Mouse (Mus musculus) spleen, postnatal 36 days (tissue): ENCODE data around the gene Ddah2.

ENCODE experiments used
- DNase-seq, 2 experiments: peaks; one replicate each; pipeline ENCODE4 v3.0.0; 2022; ENCODE audit warnings: low spot score in 2 of 2, mixed read lengths in 1 of 2

The Ddah2 gene

GRCm38 (mm10) chr17:35077285-35077684 lies 18.4 kb downstream of the Ddah2 start:
- no peak for DNase-seq

DNA sequence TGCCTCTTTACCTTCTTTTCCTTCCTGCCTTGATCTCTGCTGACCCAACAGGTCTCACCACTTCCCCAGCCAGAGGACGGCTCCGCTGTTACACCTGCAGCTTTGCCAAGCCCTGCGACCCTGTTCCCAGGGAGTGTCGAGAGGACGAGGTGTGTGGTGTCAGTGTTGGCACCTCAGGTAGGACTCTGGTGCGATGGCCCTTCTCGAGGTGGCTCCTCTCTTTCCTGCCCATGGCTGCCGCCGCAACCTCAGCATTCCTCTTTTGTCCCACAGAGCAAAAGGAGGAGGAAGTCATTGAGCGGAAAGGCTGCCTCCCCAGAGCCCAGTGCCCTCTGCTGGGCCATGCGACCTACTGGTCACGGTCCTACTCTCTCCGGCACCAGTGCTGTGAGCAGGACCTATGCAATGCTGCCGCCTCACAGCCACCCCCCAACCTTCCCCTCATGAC lies 19.0 kb downstream of the Ddah2 start, which contains the start of gene Ly6g6d:
Ly6g6d (minus strand) TSS at position 280 of the 448 bp plus-strand sequence.
- peak in 1 of 2 experiments; percentile 26 for DNase-seq

DNA sequence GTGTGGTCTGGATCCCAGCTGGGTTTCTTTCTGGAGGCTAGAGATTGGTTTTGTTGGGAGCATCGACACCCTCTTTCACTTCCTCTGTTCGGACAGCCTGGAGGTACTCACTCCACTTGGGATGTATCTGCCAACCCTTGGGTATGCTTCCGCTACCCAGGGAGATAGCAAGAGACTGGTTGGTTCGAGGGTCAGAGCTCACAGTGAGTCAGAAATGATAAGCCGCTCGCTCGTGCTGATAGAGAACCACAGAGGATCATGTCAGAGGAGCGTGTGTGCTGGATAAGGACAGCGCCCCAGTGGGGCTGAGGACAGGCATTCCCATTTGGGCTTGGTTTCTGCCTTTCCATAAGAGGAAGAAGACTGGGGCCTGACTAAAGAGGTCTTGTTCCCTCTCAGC lies 20.9 kb downstream of the Ddah2 start:
- DNase-seq = peak; percentile 20 to 41

GRCm38 (mm10) chr17:35080248-35080647 lies 21.4 kb downstream of the Ddah2 start:
- no peak for DNase-seq

DNA sequence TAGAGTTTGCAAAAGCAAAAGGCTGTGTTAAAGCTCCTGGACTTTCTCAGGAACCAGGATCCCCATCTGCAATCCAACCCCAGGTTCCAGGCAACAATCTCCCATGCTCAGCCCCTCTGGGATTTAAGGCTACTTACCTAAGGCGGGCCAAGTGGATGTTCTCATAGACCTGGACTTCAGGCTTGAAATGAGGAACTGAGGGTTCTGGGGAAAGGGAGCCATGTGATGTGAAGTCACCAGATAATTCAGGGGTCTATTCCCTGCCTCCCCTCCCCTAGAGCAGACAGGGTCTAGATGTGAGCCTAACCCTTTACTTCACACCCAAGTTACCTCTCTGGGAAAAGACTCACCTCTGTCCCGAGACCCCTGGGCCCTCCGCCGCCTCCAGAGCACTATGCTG lies 21.9 kb downstream of the Ddah2 start:
- DNase-seq = no peak

DNA sequence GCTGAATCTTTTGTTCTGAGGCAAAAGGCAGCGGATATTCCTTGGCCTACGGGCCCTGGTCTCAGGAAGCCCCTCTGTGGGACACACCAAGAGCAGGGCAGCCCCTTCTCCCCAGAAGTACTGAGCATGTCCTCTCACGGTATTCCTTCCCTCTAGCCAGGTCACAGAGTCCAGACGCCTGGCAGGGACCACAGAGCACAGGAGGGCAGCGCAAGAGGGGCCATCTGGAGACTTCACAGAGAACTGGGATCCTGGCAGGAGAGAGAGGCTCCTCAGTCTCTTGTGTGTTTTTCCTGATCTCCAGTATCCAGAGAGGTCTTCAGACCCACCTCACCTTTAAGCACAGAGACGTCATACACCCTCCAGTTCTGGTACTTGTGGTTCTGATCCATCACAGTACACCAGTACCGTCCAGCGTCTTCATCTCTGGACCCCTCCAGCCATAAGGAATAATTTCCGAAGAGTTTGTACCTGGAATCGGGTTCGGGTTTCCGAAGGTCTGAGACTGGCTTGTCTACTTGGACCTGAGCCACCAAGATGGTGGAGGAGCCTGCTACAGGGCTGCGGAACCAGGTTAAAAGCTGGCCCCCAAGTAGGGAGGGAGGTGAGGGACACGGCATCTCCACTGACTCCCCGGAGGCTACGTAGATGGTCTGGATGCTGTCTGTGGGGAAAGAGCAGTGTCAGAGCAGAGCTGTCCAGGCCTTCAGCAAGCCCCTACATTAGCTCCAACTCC lies 24.2 kb downstream of the Ddah2 start:
- no peak for DNase-seq

DNA sequence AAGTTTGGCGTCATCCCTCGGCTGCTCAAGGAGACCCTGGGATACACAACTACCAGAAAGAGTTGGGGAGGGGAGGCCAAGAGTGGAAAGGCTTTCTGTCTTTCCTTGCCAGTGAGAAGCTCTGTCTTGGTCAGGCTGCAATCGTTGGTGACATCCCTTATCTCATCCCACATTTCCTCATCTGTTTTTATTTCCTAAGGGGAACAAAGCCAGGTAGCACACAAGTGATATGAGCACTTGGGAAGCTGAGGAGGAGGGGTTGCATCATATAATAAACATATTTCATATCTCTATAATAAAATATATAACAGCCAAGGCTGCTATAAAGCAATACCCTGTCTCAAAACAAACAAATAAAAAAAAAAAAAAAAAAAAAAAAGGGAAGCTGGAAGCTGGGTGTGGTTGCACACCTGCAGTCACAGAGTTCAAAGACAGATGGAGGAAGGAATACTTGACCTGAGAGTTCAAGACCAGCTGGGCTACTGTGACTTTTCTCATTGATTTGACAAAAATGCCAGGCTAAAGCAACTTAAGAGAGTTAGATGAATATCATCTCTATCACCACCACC lies 25.2 kb downstream of the Ddah2 start:
- DNase-seq = no peak

DNA sequence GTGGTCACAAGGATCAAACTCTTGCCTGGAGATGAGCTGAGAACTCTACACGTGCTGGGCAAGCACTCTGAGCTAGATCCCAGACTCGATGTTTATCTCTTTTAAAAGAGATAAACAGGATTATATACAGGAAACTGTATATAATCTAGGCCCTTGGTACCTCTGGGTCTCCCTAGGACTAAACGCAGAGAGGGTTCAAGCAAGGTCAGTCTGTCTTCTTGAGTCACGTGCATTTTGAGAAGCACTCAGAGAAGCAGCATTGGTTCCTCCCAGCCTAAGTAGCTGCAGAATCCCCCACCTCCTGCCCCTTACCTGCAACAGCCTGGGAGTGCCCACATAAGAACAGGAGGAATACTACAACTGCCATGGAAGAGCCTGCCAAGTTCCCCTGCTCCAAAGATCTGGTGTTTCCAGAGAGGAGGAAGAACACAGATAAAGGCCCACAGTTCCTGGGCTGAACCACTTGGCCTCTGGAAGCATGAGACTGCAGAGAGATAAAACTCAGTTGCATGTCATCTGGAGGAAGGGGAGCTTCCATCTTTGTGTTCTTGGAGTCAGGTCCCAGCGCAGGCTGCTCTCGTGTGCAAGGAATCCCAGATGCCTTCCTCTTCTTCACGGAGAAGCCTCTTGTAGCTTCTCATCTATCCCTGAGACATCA lies 26.5 kb downstream of the Ddah2 start, which contains the start of gene Ly6g6f:
Ly6g6f (minus strand) TSS at position 403 of the 658 bp plus-strand sequence.
- no peak for DNase-seq

GRCm38 (mm10) chr17:35088151-35088550 lies 29.3 kb downstream of the Ddah2 start:
- DNase-seq = no peak

- peak; percentile 94 for DNase-seq
These were observed 30.2 kb downstream of the Ddah2 start, which contains the start of gene Abhd16a for GRCm38 (mm10) chr17:35088825-35089644. TSS of gene Abhd16a (plus strand) at chr17:35089263.

GRCm38 (mm10) chr17:35090166-35090932 lies 31.5 kb downstream of the Ddah2 start:
- peak; percentile 51 to 61 for DNase-seq

- no peak for DNase-seq
These were observed 33.8 kb downstream of the Ddah2 start for GRCm38 (mm10) chr17:35092403-35093198.

GRCm38 (mm10) chr17:35094475-35095365 lies 35.9 kb downstream of the Ddah2 start:
- no peak for DNase-seq

GRCm38 (mm10) chr17:35096597-35096996 lies 37.8 kb downstream of the Ddah2 start:
- DNase-seq = no peak

DNA sequence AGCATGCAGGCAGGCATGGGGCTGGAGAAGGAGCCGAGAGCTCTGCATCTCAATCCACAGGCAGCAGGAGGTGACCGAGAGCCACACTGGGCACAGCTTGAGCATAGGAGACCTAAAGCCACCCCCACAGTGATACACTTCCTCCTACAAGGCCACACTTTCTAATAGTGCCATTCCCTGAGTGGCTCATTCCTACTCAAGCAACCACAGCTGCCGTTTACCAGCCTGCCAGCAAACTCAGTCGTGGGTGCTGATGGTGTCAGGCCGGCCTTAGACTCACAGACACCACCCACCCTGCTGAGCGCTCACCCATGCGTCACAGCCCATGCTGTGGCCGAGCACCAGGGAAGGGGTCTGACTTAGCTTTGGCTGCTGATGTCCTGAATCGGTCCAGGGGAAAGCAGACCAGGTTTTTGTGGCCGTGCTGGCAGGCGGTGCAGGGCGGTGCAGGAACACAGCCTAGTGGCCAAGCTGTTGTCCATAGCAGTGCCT lies 38.4 kb downstream of the Ddah2 start:
- DNase-seq = no peak

- DNase-seq = no peak
These were observed 41.4 kb downstream of the Ddah2 start for GRCm38 (mm10) chr17:35100196-35100765.

- no peak for DNase-seq
These were observed 42.3 kb downstream of the Ddah2 start for GRCm38 (mm10) chr17:35101161-35101560.

- no peak for DNase-seq
These were observed 43.5 kb downstream of the Ddah2 start for GRCm38 (mm10) chr17:35102299-35102698.
